Mouse (Mus musculus) embryonic fibroblast, embryonic 13.5 days (primary cell): Measurements from ENCODE around the gene Top3b. TPM values are rescaled to one million over a fixed set of nuclear protein-coding genes. Genes with fewer than 3 reads are reported as not detected.
"Not testable (repeated sequence)": the region's sequence is repeated elsewhere in the genome, so short reads cannot be mapped to it uniquely, and the experiment has no call there.

Source experiments
- H3K27ac ChIP-seq: 2 replicates; pipeline ENCODE4 v1.5.1; 2012; ENCODE audit warnings: low read length, control low read depth, inconsistent platforms; ENCODE audit not compliant: insufficient read depth
- H3K4me1 ChIP-seq: 2 replicates; pipeline ENCODE4 v1.6.1; 2011; ENCODE audit warnings: low read length; ENCODE audit not compliant: control insufficient read depth, insufficient read depth
- H3K4me3 ChIP-seq: 2 replicates; pipeline ENCODE4 v1.5.1; 2011; ENCODE audit warnings: mild to moderate bottlenecking, control low read depth, low read length; ENCODE audit not compliant: insufficient read depth
- CTCF ChIP-seq: IDR thresholded peaks from 2 replicates; pipeline ENCODE4 v1.5.1; 2011; ENCODE audit warnings: mild to moderate bottlenecking, control low read depth, low read length, moderate library complexity, borderline replicate concordance; ENCODE audit not compliant: insufficient read depth
- POLR2A ChIP-seq: IDR thresholded peaks from 2 replicates; pipeline ENCODE4 v1.6.1; 2011; ENCODE audit warnings: low read depth, mild to moderate bottlenecking, control low read depth, low read length, moderate library complexity
- polyA plus RNA-seq: library from polyadenylated mRNA; stranded (reverse); fragments of >200 nt; gene quantifications from 2 replicates; pipeline ENCODE4 v1.2.4, GENCODE M21; 2011; ENCODE audit warnings: low read depth; ENCODE audit not compliant: missing spikeins, insufficient read length

The Top3b gene
- polyA plus RNA-seq, result 73.9 and 79.2 TPM in 2 replicates

- peak within 1 kb of the TSS; percentile 95 for H3K27ac ChIP-seq
- no peaks in the 10 kb centered on the region; the same call in none of the 2 replicates for H3K4me1 ChIP-seq
- TF ChIP-seq CTCF (no peak), POLR2A (peak; percentile 73)
- H3K4me3 ChIP-seq, result peak within 1 kb of the TSS; percentile 89
These were observed at the start of gene Top3b, which contains the start of gene Vpreb1 for GRCm38 (mm10) chr16:16870617-16871331. Gene Top3b (plus strand): TSS chr16:16870736. Gene Vpreb1 (minus strand): TSS chr16:16870843.

GRCm38 (mm10) chr16:16825476-16825875, 45.1 kb upstream of the Top3b start:
- Histone ChIP-seq H3K4me1 (no peaks in the 10 kb centered on the region), H3K4me3 (no peak overlapping the region), H3K27ac (no peak overlapping the region)
- no peak for TF ChIP-seq CTCF
- no peak for TF ChIP-seq POLR2A

- no peak overlapping the region for H3K27ac ChIP-seq
- H3K4me3 ChIP-seq, result no peak overlapping the region
- TF ChIP-seq CTCF (no peak), POLR2A (no peak)
- H3K4me1 ChIP-seq, result no peaks in the 10 kb centered on the region
These were observed 44.3 kb upstream of the Top3b start for GRCm38 (mm10) chr16:16826223-16826622.

- TF ChIP-seq CTCF (peak; percentile 22; the same call in 1 of the 2 replicates), POLR2A (no peak)
- no peak within 1 kb of the TSS for H3K27ac ChIP-seq
- peak within 1 kb of the TSS; percentile 9; the same call in 1 of the 2 replicates for H3K4me3 ChIP-seq
- no peaks in the 10 kb centered on the region for H3K4me1 ChIP-seq
These were observed 41.5 kb upstream of the Top3b start, which contains the start of gene Spag6l for GRCm38 (mm10) chr16:16828757-16829615. Gene Spag6l (minus strand): TSS chr16:16829456.

- Histone ChIP-seq H3K27ac (no peak overlapping the region), H3K4me1 (no peaks in the 10 kb centered on the region), H3K4me3 (no peak overlapping the region)
- TF ChIP-seq POLR2A (no peak), CTCF (no peak)
These were observed 40.9 kb upstream of the Top3b start for GRCm38 (mm10) chr16:16829671-16830070.

- Histone ChIP-seq H3K27ac (no peak overlapping the region), H3K4me3 (no peak overlapping the region), H3K4me1 (no peaks in the 10 kb centered on the region)
- no peak for TF ChIP-seq POLR2A
- no peak for TF ChIP-seq CTCF
These were observed 21.3 kb upstream of the Top3b start for GRCm38 (mm10) chr16:16849196-16849595.

GRCm38 (mm10) chr16:16852411-16852810, 18.1 kb upstream of the Top3b start:
- no peak overlapping the region for H3K27ac ChIP-seq
- H3K4me3 ChIP-seq, result no peak overlapping the region
- H3K4me1 ChIP-seq, result no peaks in the 10 kb centered on the region
- TF ChIP-seq POLR2A, result no peak
- TF ChIP-seq CTCF, result no peak

GRCm38 (mm10) chr16:16854836-16855235, 15.7 kb upstream of the Top3b start:
- no peak overlapping the region for H3K27ac ChIP-seq
- no peak overlapping the region for H3K4me3 ChIP-seq
- TF ChIP-seq POLR2A (no peak), CTCF (no peak)
- no peaks in the 10 kb centered on the region for H3K4me1 ChIP-seq

GRCm38 (mm10) chr16:16855541-16855940, 15.0 kb upstream of the Top3b start:
- TF ChIP-seq POLR2A, result no peak
- TF ChIP-seq CTCF, result no peak
- Histone ChIP-seq H3K27ac (no peak overlapping the region), H3K4me3 (no peak overlapping the region), H3K4me1 (no peaks in the 10 kb centered on the region)

- H3K4me1 ChIP-seq, H3K4me3 ChIP-seq, H3K27ac ChIP-seq: not testable (repeated sequence)
These were observed 14.5 kb upstream of the Top3b start for GRCm38 (mm10) chr16:16856054-16856453.
